Mouse (Mus musculus): ENCODE results near the gene Gm29776.
A peak's percentile ranks its signal among the peaks of the same experiment; 100 is the strongest.

DNA sequence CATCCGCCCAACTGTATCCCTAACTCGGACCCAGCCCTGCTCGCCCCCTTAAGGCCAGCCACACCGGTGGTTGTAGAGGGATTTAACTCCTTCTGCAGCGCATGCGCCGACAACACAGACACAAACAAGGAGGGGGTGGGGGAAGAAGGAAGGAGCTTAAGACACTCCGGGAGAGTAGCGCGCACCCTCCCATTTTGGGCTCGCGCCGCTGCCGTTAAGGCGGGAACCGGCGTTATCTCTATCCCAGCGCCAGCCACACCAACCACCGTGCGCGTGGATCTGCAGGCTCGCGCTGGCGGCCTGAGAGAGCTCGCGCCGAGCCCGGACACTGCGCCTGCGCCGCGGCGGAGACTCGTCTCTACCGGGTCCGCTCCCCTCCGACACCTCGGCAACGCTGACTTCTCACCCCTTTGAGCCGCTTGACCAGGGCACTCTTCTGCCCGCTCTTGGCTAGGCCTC lies 12.5 kb downstream of the Gm29776 start, which contains the start of gene 1700123O20Rik:
- TF ChIP-seq CTCF (IDR thresholded peaks at IDR 0.05) (peak; percentile 48), EP300 (IDR thresholded peaks at IDR 0.05; ENCODE audit: insufficient read depth, low read depth, low read length) (no peak)
